In genomic region chr5:115569308-115569707, GRCm38 (mm10) we compare ENCODE assay signal across 10 mouse cellular contexts. TPM values are rescaled to one million over a fixed set of nuclear protein-coding genes. Genes with fewer than 3 reads are reported as not detected.
DNase-seq lines count a peak whose midpoint lies in the region; ATAC-seq lines count a peak whose summit lies in the region.
"Had no signal": no experiment of that assay in that cellular context is flagged by ENCODE, and none has a peak within 500 bp of the region (broad histone marks: within the 10 kb centered on the region; RNA-seq: fewer than 3 reads in every experiment).

No protein-coding gene starts in this region.

- H3K27ac ChIP-seq in heart, embryonic 16.5 days (ENCODE audit: low read length), result peak overlapping the region; percentile 26; the same call in 1 of the 2 replicates
- peak overlapping the region; percentile 74 for H3K27ac ChIP-seq in lung, embryonic 15.5 days
- no peak overlapping the region; the same call in 1 of the 2 replicates for H3K27ac ChIP-seq in embryonic facial prominence, embryonic 14.5 days (replicated peaks; ENCODE audit: low read depth, low read length)
- H3K27ac ChIP-seq in stomach, embryonic 16.5 days (ENCODE audit: low read length), result no peak overlapping the region
- H3K27ac ChIP-seq in midbrain, embryonic 16.5 days (ENCODE audit: low read length), result no peak overlapping the region

- peaks cover 27% of the 10 kb centered on the region for H3K4me1 ChIP-seq in heart, embryonic 16.5 days (ENCODE audit: control insufficient read depth, insufficient read depth, low read length)
- peaks cover 36% of the 10 kb centered on the region for H3K4me1 ChIP-seq in lung, embryonic 15.5 days
- H3K4me1 ChIP-seq in embryonic facial prominence, embryonic 14.5 days (ENCODE audit: control insufficient read depth, insufficient read depth, low read length), result peaks cover 10% of the 10 kb centered on the region
- H3K4me1 ChIP-seq in stomach, embryonic 16.5 days (ENCODE audit: control insufficient read depth, insufficient read depth, low read length), result peaks cover 16% of the 10 kb centered on the region
- peaks cover 9% of the 10 kb centered on the region for H3K4me1 ChIP-seq in midbrain, embryonic 16.5 days (ENCODE audit: control insufficient read depth, insufficient read depth, low read length)

- DNase-seq in heart, postnatal 36 days, result no peak
- DNase-seq in lung, postnatal 10 days, result no peak
- DNase-seq in embryonic facial prominence, embryonic 14.5 days (ENCODE audit: low spot score), result no peak
- DNase-seq in thymus, postnatal 4 days, result no peak
- DNase-seq: gastrocnemius, postnatal 14 days had no signal

- H3K36me3 ChIP-seq in heart, embryonic 16.5 days (ENCODE audit: control insufficient read depth, insufficient read depth), result peaks cover 8% of the 10 kb centered on the region
- H3K36me3 ChIP-seq in lung, embryonic 15.5 days, result peaks cover 27% of the 10 kb centered on the region
- peaks cover 38% of the 10 kb centered on the region for H3K36me3 ChIP-seq in embryonic facial prominence, embryonic 14.5 days (ENCODE audit: control insufficient read depth, insufficient read depth, low read length)
- 0 out of 2 replicates have a peak, but pooled peaks cover 9% of the 10 kb centered on the region for H3K36me3 ChIP-seq in stomach, embryonic 16.5 days (ENCODE audit: control insufficient read depth, insufficient read depth, low read length)
- H3K36me3 ChIP-seq in midbrain, embryonic 16.5 days (ENCODE audit: control insufficient read depth, insufficient read depth, low read length), result peaks cover 11% of the 10 kb centered on the region

- no peak overlapping the region for H3K9ac ChIP-seq in heart, embryonic 16.5 days (ENCODE audit: low read length)
- no peak overlapping the region for H3K9ac ChIP-seq in lung, embryonic 15.5 days
- 0 out of 2 replicates have a peak overlapping the region, but pooled peaks have one; percentile 14 for H3K9ac ChIP-seq in embryonic facial prominence, embryonic 14.5 days (ENCODE audit: low read depth, low read length)
- peak overlapping the region; percentile 36; the same call in 1 of the 2 replicates for H3K9ac ChIP-seq in stomach, embryonic 16.5 days (ENCODE audit: low read length)
- H3K9ac ChIP-seq in midbrain, embryonic 16.5 days (ENCODE audit: low read depth, low read length), result no peak overlapping the region

- no peaks in the 10 kb centered on the region for H3K9me3 ChIP-seq in heart, embryonic 16.5 days (replicated peaks; ENCODE audit: control insufficient read depth, low read length)
- H3K9me3 ChIP-seq in lung, embryonic 15.5 days, result no peaks in the 10 kb centered on the region
- no peaks in the 10 kb centered on the region for H3K9me3 ChIP-seq in embryonic facial prominence, embryonic 14.5 days (ENCODE audit: control insufficient read depth, low read length)
- H3K9me3 ChIP-seq in stomach, embryonic 16.5 days (replicated peaks; ENCODE audit: control insufficient read depth, low read length), result no peaks in the 10 kb centered on the region
- H3K9me3 ChIP-seq in midbrain, embryonic 16.5 days (replicated peaks; ENCODE audit: control insufficient read depth, low read length, poor library complexity, severe bottlenecking), result no peaks in the 10 kb centered on the region
- H3K9me3 ChIP-seq: megakaryocyte, embryonic 14.5 days had no signal

- no peaks in the 10 kb centered on the region for H3K27me3 ChIP-seq in heart, embryonic 16.5 days (ENCODE audit: control insufficient read depth, insufficient read depth, low read length)
- no peaks in the 10 kb centered on the region for H3K27me3 ChIP-seq in lung, embryonic 15.5 days
- H3K27me3 ChIP-seq in embryonic facial prominence, embryonic 14.5 days (replicated peaks; ENCODE audit: control insufficient read depth, insufficient read depth, low read length), result no peaks in the 10 kb centered on the region
- H3K27me3 ChIP-seq in stomach, embryonic 16.5 days (ENCODE audit: control insufficient read depth, insufficient read depth, low read length), result no peaks in the 10 kb centered on the region
- no peaks in the 10 kb centered on the region for H3K27me3 ChIP-seq in midbrain, embryonic 16.5 days (ENCODE audit: control insufficient read depth, insufficient read depth, low read depth, low read length)
- H3K27me3 ChIP-seq: megakaryocyte, embryonic 14.5 days had no signal

- WGBS in heart, embryonic 16.5 days, result 56% methylated on average over 11 of the region's 11 CpGs
- 58% methylated on average over 11 of the region's 11 CpGs for WGBS in lung, embryonic 15.5 days
- 43% methylated on average over 11 of the region's 11 CpGs for WGBS in embryonic facial prominence, embryonic 14.5 days
- WGBS in stomach, embryonic 16.5 days, result 67% methylated on average over 11 of the region's 11 CpGs
- WGBS in midbrain, embryonic 16.5 days, result 83% methylated on average over 11 of the region's 11 CpGs

- no peak overlapping the region for H3K4me2 ChIP-seq in heart, embryonic 16.5 days (ENCODE audit: low read depth, low read length)
- peak overlapping the region; percentile 1; the same call in 1 of the 2 replicates for H3K4me2 ChIP-seq in lung, embryonic 15.5 days
- no peak overlapping the region for H3K4me2 ChIP-seq in embryonic facial prominence, embryonic 14.5 days (ENCODE audit: low read depth, low read length)
- H3K4me2 ChIP-seq in stomach, embryonic 16.5 days (ENCODE audit: low read depth, low read length), result no peak overlapping the region
- H3K4me2 ChIP-seq in midbrain, embryonic 16.5 days (ENCODE audit: low read length), result no peak overlapping the region

- intact Hi-C loops in heart, postnatal 36 days (cut with DNase I), result no loop called here

- no peak for ATAC-seq in heart, embryonic 16.5 days (replicated peaks; ENCODE audit: extremely low read depth, insufficient read depth, low FRiP score)
- no peak for ATAC-seq in lung, embryonic 15.5 days (ENCODE audit: borderline replicate concordance, extremely low read depth, low FRiP score, low TSS enrichment)
- no peak for ATAC-seq in embryonic facial prominence, embryonic 14.5 days (ENCODE audit: low read depth)
- ATAC-seq in stomach, embryonic 16.5 days (ENCODE audit: insufficient read depth, low FRiP score), result no peak
- ATAC-seq in midbrain, embryonic 16.5 days, result no peak

- H3K4me3 ChIP-seq in heart, embryonic 16.5 days (ENCODE audit: low read length), result no peak overlapping the region
- no peak overlapping the region for H3K4me3 ChIP-seq in lung, embryonic 15.5 days
- H3K4me3 ChIP-seq in embryonic facial prominence, embryonic 14.5 days (ENCODE audit: low read depth, low read length), result no peak overlapping the region
- H3K4me3 ChIP-seq in stomach, embryonic 16.5 days (replicated peaks; ENCODE audit: low read length), result no peak overlapping the region
- H3K4me3 ChIP-seq in midbrain, embryonic 16.5 days (ENCODE audit: low read depth, low read length), result no peak overlapping the region
- H3K4me3 ChIP-seq: megakaryocyte, embryonic 14.5 days had no signal

RNA-seq across cellular contexts. Expression of gene Gcn1l1, which starts 4.3 kb away (rescaled TPM):
- 20.9 and 27.6 TPM in 2 replicates for polyA plus RNA-seq in heart, embryonic 16.5 days (2015; fragmentation: Nextera tagmentation; extraction: Ambion mirVana)
- total RNA-seq in heart, postnatal 36 days (2021), result 10 to 100 TPM; 43.1 to 49.5 TPM
- 35.6 and 40.0 TPM in 2 replicates for polyA plus RNA-seq in lung, embryonic 15.5 days (2015; fragmentation: Nextera tagmentation; extraction: Ambion mirVana)
- polyA plus RNA-seq in embryonic facial prominence, embryonic 14.5 days (2014; fragmentation: Nextera tagmentation; extraction: Ambion mirVana), result 40.3 and 41.9 TPM in 2 replicates
- 33.6 and 35.1 TPM in 2 replicates for polyA plus RNA-seq in stomach, embryonic 16.5 days (2015; fragmentation: Nextera tagmentation; extraction: Ambion mirVana)
- polyA plus RNA-seq in midbrain, embryonic 16.5 days (2015; fragmentation: Nextera tagmentation; extraction: Ambion mirVana), result 45.1 and 46.7 TPM in 2 replicates

RNA-seq across cellular contexts. Expression of gene Rplp0, which starts 10.0 kb away (rescaled TPM):
- polyA plus RNA-seq in heart, embryonic 16.5 days (2015; fragmentation: Nextera tagmentation; extraction: Ambion mirVana), result 1,003 and 1,029 TPM in 2 replicates
- total RNA-seq in heart, postnatal 36 days (2021), result 100 to 1,000 TPM; 650 to 668 TPM
- polyA plus RNA-seq in lung, embryonic 15.5 days (2015; fragmentation: Nextera tagmentation; extraction: Ambion mirVana), result 1,589 and 1,600 TPM in 2 replicates
- 1,928 and 1,996 TPM in 2 replicates for polyA plus RNA-seq in embryonic facial prominence, embryonic 14.5 days (2014; fragmentation: Nextera tagmentation; extraction: Ambion mirVana)
- polyA plus RNA-seq in stomach, embryonic 16.5 days (2015; fragmentation: Nextera tagmentation; extraction: Ambion mirVana), result 1,450 and 1,538 TPM in 2 replicates
- 794 and 826 TPM in 2 replicates for polyA plus RNA-seq in midbrain, embryonic 16.5 days (2015; fragmentation: Nextera tagmentation; extraction: Ambion mirVana)

Comparison
In these comparisons a context has a peak if more than half of its experiments do, and no peak if none do; other contexts are left out.
1. H3K27ac ChIP-seq: peak in heart, embryonic 16.5 days (single experiment) and lung, embryonic 15.5 days (single experiment); none in embryonic facial prominence, embryonic 14.5 days (single experiment), stomach, embryonic 16.5 days (single experiment) and midbrain, embryonic 16.5 days (single experiment).
2. H3K9ac ChIP-seq: peak in embryonic facial prominence, embryonic 14.5 days (single experiment) and stomach, embryonic 16.5 days (single experiment); none in heart, embryonic 16.5 days (single experiment), lung, embryonic 15.5 days (single experiment) and midbrain, embryonic 16.5 days (single experiment).